Mouse (Mus musculus): ENCODE measurements around the gene Armc2. TPM values are rescaled to one million over a fixed set of nuclear protein-coding genes. Genes with fewer than 3 reads are reported as not detected.

Gene Armc2
- polyA plus RNA-seq, 1 experiment from 2014 or later = 1.9 TPM

DNA sequence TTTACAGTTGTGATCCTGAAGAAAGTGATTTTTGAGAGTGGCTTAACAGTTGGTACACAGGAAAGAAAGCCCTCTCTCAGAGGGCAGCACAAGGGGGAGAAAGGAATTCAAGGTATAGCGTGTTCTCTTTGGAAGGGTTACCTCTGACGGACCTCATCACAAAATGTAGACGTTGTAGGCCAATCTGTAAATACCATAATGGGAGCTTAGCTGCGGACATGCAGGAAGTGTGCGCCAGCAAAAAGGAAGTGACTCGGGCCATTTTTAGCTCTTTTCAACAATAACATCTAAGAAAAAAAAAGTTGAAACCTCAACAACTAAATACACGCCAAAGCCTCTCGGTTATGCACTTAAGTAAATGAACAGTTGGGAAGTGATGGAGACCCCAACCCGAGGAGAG lies 45.6 kb downstream of the Armc2 start:
- Histone ChIP-seq H3K27me3 (ENCODE audit: control insufficient read depth, insufficient read depth, low read length) (no peaks in the 10 kb centered on the region), H3K27ac (ENCODE audit: low read length) (no peak overlapping the region), H3K36me3 (ENCODE audit: control insufficient read depth, insufficient read depth, low read length) (no peaks in the 10 kb centered on the region), H3K9ac (replicated peaks; ENCODE audit: low read depth, low read length) (no peak overlapping the region), H3K4me1 (ENCODE audit: control insufficient read depth, insufficient read depth, low read length) (no peaks in the 10 kb centered on the region), H3K4me3 (ENCODE audit: low read depth, low read length) (no peak overlapping the region), H3K9me3 (ENCODE audit: control insufficient read depth, low read depth, low read length) (no peaks in the 10 kb centered on the region), H3K4me2 (replicated peaks; ENCODE audit: low read depth, low read length) (no peak overlapping the region)
- 76% methylated on average over 9 of the region's 9 CpGs for WGBS
- no peak for ATAC-seq (ENCODE audit: insufficient number of reproducible peaks, insufficient read depth, low FRiP score, low read depth)

GRCm38 (mm10) chr10:41967915-41968635 lies 50.2 kb downstream of the Armc2 start:
- Histone ChIP-seq H3K27me3 (ENCODE audit: control insufficient read depth, insufficient read depth, low read length) (no peaks in the 10 kb centered on the region), H3K4me1 (ENCODE audit: control insufficient read depth, insufficient read depth, low read length) (no peaks in the 10 kb centered on the region), H3K9me3 (ENCODE audit: control insufficient read depth, low read depth, low read length) (no peaks in the 10 kb centered on the region), H3K4me3 (ENCODE audit: low read depth, low read length) (no peak overlapping the region), H3K36me3 (ENCODE audit: control insufficient read depth, insufficient read depth, low read length) (no peaks in the 10 kb centered on the region), H3K4me2 (replicated peaks; ENCODE audit: low read depth, low read length) (no peak overlapping the region), H3K27ac (ENCODE audit: low read length) (no peak overlapping the region), H3K9ac (replicated peaks; ENCODE audit: low read depth, low read length) (no peak overlapping the region)
- no peak for ATAC-seq (ENCODE audit: insufficient number of reproducible peaks, insufficient read depth, low FRiP score, low read depth)
- 75% methylated on average over 11 of the region's 11 CpGs for WGBS

DNA sequence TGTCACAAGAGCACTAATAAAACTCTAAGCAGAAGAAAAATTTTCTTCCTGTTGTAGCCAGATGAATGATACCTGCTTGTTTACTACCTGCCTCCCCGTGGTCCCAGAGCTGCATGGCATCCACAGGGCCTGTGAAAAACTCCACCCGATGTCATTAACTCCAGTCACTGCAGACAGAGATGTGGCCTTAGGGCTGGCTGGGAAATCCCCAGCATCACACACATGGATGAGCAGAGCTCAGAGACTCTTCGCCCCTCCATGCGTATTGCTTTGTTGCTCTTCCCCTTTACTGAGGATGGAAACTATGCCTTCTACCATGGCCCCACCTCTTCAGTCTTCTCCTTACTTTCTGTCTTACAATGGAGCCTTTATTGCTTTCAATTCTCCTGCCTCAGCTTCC lies 55.5 kb downstream of the Armc2 start:
- Histone ChIP-seq H3K27ac (ENCODE audit: low read length) (no peak overlapping the region), H3K4me2 (replicated peaks; ENCODE audit: low read depth, low read length) (no peak overlapping the region), H3K9me3 (ENCODE audit: control insufficient read depth, low read depth, low read length) (no peaks in the 10 kb centered on the region), H3K4me1 (ENCODE audit: control insufficient read depth, insufficient read depth, low read length) (no peaks in the 10 kb centered on the region), H3K4me3 (ENCODE audit: low read depth, low read length) (no peak overlapping the region), H3K9ac (replicated peaks; ENCODE audit: low read depth, low read length) (no peak overlapping the region), H3K36me3 (ENCODE audit: control insufficient read depth, insufficient read depth, low read length) (no peaks in the 10 kb centered on the region), H3K27me3 (ENCODE audit: control insufficient read depth, insufficient read depth, low read length) (no peaks in the 10 kb centered on the region)
- ATAC-seq (ENCODE audit: insufficient number of reproducible peaks, insufficient read depth, low FRiP score, low read depth) = no peak
- WGBS = 73% methylated on average over 4 of the region's 4 CpGs

- WGBS = 68% methylated on average over 2 of the region's 2 CpGs
- Histone ChIP-seq H3K4me2 (replicated peaks; ENCODE audit: low read depth, low read length) (no peak overlapping the region), H3K36me3 (ENCODE audit: control insufficient read depth, insufficient read depth, low read length) (no peaks in the 10 kb centered on the region), H3K4me1 (ENCODE audit: control insufficient read depth, insufficient read depth, low read length) (no peaks in the 10 kb centered on the region), H3K27me3 (ENCODE audit: control insufficient read depth, insufficient read depth, low read length) (no peaks in the 10 kb centered on the region), H3K4me3 (ENCODE audit: low read depth, low read length) (no peak overlapping the region), H3K9ac (replicated peaks; ENCODE audit: low read depth, low read length) (no peak overlapping the region), H3K9me3 (ENCODE audit: control insufficient read depth, low read depth, low read length) (no peaks in the 10 kb centered on the region), H3K27ac (ENCODE audit: low read length) (no peak overlapping the region)
- no peak for ATAC-seq (ENCODE audit: insufficient number of reproducible peaks, insufficient read depth, low FRiP score, low read depth)
Observed at GRCm38 (mm10) chr10:41959808-41960207, 58.4 kb downstream of the Armc2 start.

DNA sequence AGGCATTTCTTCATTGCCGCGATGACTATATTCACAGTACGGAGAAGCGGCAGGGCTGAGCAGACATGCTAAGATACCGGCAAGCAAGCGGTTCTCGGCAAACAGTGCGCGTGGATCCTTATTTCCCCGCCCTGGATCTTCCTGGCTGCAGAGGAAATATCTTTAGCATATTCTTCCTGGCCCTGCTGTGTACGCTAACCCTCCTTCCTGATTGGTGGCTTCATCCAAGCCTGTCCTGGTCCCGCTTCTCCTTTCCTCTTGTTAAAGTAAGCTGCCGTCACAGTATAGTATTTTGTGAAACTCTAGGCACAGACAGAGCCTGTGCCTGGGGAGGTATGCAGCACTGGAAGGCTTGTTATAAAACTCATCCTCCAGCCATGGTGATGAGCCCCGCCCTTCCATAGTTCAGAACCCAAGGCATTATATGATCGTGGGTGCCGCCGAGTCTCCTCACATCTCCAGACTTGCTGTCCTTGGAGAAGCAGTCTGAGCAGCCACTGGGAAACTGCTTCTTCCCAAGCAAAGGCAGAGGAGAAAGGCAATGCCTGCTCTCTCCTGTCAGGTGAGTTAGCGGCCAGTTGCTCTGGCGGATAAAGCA lies 59.5 kb downstream of the Armc2 start:
- H3K27me3 ChIP-seq (ENCODE audit: control insufficient read depth, insufficient read depth, low read length) = no peaks in the 10 kb centered on the region
- no peak overlapping the region for H3K4me3 ChIP-seq (ENCODE audit: low read depth, low read length)
- no peak overlapping the region for H3K4me2 ChIP-seq (replicated peaks; ENCODE audit: low read depth, low read length)
- no peak overlapping the region for H3K27ac ChIP-seq (ENCODE audit: low read length)
- H3K36me3 ChIP-seq (ENCODE audit: control insufficient read depth, insufficient read depth, low read length) = no peaks in the 10 kb centered on the region
- ATAC-seq (ENCODE audit: insufficient number of reproducible peaks, insufficient read depth, low FRiP score, low read depth) = no peak
- no peaks in the 10 kb centered on the region for H3K9me3 ChIP-seq (ENCODE audit: control insufficient read depth, low read depth, low read length)
- H3K9ac ChIP-seq (replicated peaks; ENCODE audit: low read depth, low read length) = no peak overlapping the region
- 89% methylated on average over 19 of the region's 19 CpGs for WGBS
- no peaks in the 10 kb centered on the region for H3K4me1 ChIP-seq (ENCODE audit: control insufficient read depth, insufficient read depth, low read length)

GRCm38 (mm10) chr10:41957421-41958225 lies 60.6 kb downstream of the Armc2 start:
- Histone ChIP-seq H3K36me3 (ENCODE audit: control insufficient read depth, insufficient read depth, low read length) (no peaks in the 10 kb centered on the region), H3K4me1 (ENCODE audit: control insufficient read depth, insufficient read depth, low read length) (no peaks in the 10 kb centered on the region), H3K9me3 (ENCODE audit: control insufficient read depth, low read depth, low read length) (no peaks in the 10 kb centered on the region), H3K27me3 (ENCODE audit: control insufficient read depth, insufficient read depth, low read length) (no peaks in the 10 kb centered on the region), H3K4me3 (ENCODE audit: low read depth, low read length) (no peak overlapping the region), H3K4me2 (replicated peaks; ENCODE audit: low read depth, low read length) (no peak overlapping the region), H3K27ac (ENCODE audit: low read length) (no peak overlapping the region), H3K9ac (replicated peaks; ENCODE audit: low read depth, low read length) (no peak overlapping the region)
- ATAC-seq (ENCODE audit: insufficient number of reproducible peaks, insufficient read depth, low FRiP score, low read depth) = no peak
- 86% methylated on average over 18 of the region's 18 CpGs for WGBS

- H3K27ac ChIP-seq (ENCODE audit: low read length) = no peak overlapping the region
- H3K36me3 ChIP-seq (ENCODE audit: control insufficient read depth, insufficient read depth, low read length) = no peaks in the 10 kb centered on the region
- ATAC-seq (ENCODE audit: insufficient number of reproducible peaks, insufficient read depth, low FRiP score, low read depth) = no peak
- no peak overlapping the region for H3K9ac ChIP-seq (replicated peaks; ENCODE audit: low read depth, low read length)
- H3K27me3 ChIP-seq (ENCODE audit: control insufficient read depth, insufficient read depth, low read length) = no peaks in the 10 kb centered on the region
- no peaks in the 10 kb centered on the region for H3K9me3 ChIP-seq (ENCODE audit: control insufficient read depth, low read depth, low read length)
- H3K4me1 ChIP-seq (ENCODE audit: control insufficient read depth, insufficient read depth, low read length) = no peaks in the 10 kb centered on the region
- H3K4me2 ChIP-seq (replicated peaks; ENCODE audit: low read depth, low read length) = no peak overlapping the region
- H3K4me3 ChIP-seq (ENCODE audit: low read depth, low read length) = no peak overlapping the region
- 92% methylated on average over 5 of the region's 5 CpGs for WGBS
Observed at GRCm38 (mm10) chr10:41953528-41953864, 64.7 kb downstream of the Armc2 start.

GRCm38 (mm10) chr10:41952850-41953527 lies 65.3 kb downstream of the Armc2 start:
- no peak for ATAC-seq (ENCODE audit: insufficient number of reproducible peaks, insufficient read depth, low FRiP score, low read depth)
- WGBS = 90% methylated on average over 14 of the region's 14 CpGs

More at GRCm38 (mm10) chr10:41952850-41953527, 65.3 kb downstream of the Armc2 start:
- Histone ChIP-seq H3K27me3 (ENCODE audit: control insufficient read depth, insufficient read depth, low read length) (no peaks in the 10 kb centered on the region), H3K36me3 (ENCODE audit: control insufficient read depth, insufficient read depth, low read length) (no peaks in the 10 kb centered on the region), H3K4me1 (ENCODE audit: control insufficient read depth, insufficient read depth, low read length) (no peaks in the 10 kb centered on the region), H3K9ac (replicated peaks; ENCODE audit: low read depth, low read length) (no peak overlapping the region), H3K9me3 (ENCODE audit: control insufficient read depth, low read depth, low read length) (no peaks in the 10 kb centered on the region), H3K4me3 (ENCODE audit: low read depth, low read length) (no peak overlapping the region), H3K27ac (ENCODE audit: low read length) (no peak overlapping the region), H3K4me2 (replicated peaks; ENCODE audit: low read depth, low read length) (no peak overlapping the region)
